Mouse (Mus musculus) Muller cell, postnatal 12 days (primary cell): ENCODE measurements around the gene Ano7.
A peak's percentile ranks its signal among the peaks of the same experiment; 100 is the strongest.

Experiments used
- DNase-seq: peaks from one replicate; pipeline ENCODE4 v3.0.0-alpha.2; 2015; ENCODE audit errors: inconsistent ontology term

Gene Ano7

DNA sequence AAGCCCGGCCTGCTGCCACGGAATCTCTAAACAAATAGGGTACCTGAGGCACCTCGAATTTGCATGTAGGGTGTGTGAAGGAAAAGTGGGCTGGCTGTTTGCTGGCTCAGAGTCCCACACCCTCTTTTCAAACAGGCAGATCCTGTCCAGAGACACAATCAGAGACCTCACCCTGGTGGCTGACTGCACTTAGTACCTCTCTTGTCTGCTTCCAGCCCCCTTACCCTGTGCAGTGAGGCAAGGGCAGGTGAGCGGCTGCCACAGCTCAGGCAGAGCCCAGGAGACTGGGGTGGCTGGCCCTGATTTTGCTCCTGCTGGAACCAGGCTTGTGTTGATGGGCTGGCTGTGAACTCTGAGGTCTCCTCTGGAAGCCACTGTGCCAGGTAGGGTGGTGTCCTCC is at the start of gene Ano7:
Gene Ano7 (plus strand): TSS at position 266 of the 400 bp plus-strand sequence.
- no peak for DNase-seq

DNA sequence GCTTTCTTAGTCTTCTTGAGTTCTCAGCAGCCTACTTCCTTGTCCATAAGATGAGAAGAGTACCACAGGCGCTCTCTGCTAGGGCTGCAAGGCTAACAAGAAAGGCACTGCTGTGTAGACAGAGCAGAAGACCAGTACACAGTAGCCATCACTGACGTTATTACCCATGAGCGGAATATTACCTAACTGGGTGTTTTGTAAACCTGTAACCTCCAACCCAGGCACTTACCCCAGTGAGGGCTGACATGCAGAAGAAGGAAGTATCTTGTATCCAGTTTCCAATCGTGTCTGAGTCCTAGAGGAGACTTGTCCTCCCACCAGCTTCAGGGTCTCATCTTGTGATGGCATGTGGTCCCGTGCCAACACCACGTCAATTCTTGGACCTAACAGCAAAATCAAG is 49.8 kb upstream of the Ano7 start:
- DNase-seq: no peak

DNA sequence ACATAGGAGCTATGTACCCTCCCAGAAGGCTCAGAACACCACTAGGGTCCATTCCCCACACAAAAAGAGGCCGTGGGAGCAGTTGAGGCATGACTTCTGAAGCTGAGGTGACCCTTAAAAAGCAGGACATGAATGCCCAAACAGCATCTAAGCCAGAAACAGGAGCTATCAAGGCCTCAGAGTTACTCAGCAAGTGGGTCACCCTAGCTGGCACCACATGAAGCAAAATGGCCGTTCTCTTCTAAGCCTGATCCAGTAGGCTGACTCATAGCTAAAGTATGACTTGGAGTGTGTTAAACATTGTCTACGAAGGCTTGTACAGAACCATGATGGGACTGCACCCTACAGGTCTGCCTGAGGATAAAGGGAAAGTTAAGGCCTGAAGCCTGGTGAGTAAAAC is 47.3 kb upstream of the Ano7 start:
- DNase-seq: peak; percentile 74

DNA sequence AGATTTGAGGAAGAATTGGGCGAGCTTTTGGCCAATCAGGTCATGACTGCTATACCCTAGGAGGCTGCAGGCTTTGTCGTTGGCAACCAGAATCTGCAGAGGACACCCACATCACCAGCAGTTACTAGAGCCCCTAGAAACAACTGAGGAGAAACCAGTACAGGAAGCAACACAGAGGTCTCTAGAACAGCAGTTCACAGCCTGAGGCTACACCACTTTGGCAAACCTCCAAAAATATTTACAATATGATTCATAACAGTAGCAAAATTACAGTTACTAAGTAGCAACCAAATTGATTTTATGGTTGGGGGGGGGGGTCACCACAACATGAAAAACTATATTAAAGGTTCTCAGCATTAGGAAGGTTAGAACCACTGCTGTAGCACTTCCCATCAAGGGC is 39.1 kb upstream of the Ano7 start:
- DNase-seq: peak; percentile 46

DNA sequence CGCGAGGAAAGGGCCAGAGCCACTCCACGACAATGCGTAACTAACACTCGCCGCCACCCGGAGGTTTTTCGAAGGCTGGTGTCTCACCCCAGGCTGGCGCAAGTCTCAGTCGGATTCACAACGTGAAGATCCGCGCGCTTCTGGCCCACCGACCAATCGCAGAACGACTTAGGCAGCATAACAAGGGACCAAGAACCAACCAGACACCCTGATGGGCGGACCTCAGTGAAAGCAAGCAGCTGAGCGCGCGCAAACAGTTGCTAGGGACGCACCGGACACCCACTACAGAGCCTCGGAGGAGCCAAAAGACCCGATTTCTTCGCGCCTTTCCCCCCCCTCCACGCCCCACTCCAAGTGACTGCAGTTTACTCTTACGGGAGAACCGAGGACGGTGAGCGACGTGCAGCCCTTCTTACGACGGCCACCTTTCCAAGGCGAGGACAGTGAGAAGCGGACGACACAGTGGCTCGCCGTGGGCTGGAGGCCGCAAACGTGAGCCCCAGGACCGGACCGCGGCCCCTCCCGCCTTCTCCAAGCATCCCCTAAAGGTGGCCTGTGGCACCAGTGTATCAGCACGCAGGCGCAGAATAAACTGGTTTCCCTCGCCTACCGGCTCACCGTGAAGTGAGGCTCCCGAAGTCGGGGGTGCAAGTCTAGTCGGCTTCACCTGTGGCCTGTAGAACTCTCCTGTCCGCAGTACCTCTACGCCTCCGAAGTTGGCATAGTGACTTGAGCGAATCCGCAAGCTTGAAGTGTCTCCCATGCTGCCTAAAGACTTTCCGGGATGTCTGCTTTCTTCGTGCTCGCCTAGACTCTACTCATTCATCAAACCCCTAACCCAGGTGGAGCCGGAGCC is 30.9 kb upstream of the Ano7 start, which contains the start of the genes Ppp1r7 and Pask:
Gene Ppp1r7 (plus strand): TSS at position 207 of the 856 bp plus-strand sequence.
Gene Pask (minus strand): TSS at position 835 of the 856 bp plus-strand sequence.
- peak; percentile 95 for DNase-seq

DNA sequence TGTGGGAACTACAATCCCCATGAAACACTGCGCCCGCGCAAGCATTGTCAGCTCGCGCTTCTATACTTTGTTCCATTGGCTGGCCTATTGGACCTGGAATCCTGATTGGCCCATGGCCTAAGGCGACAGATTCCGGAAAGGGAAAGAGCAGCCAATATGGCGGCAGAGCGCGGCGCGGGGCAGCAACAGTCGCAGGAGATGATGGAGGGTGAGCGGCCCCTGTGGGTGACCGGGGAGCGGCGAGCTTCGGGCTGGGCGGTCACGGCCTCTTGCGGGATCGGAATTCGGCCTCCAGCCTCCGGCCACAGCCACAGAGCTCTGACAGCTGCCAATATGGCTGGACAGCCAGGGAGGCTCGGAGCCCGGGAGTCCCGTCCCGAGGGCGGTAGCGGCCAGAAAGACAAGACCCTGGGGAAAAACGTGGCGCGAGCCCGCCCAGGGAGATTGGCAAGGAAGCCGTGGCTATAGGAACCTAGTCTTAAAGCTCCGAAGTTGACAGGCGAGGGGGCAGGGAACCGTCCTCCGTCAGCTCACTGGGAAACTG is 30.2 kb upstream of the Ano7 start:
- peak; percentile 97 for DNase-seq

DNA sequence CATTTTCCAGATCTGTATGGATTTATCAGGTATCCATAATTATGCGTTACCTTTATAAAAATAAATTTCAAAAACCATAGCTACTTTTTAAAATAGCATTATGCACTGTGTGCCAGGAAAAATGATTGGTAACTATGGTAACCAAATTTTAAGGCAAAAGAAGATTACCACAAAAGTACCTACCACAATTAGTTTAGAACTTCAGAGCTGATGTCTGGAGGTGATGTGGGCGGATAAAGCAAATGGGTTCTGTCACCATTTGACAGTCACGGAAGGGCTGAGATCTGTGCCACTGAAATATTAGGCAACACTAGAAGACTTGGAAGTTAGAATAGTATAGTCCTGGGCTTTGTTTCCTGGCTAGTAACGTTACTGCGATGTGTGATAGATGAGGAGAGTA is 26.6 kb upstream of the Ano7 start:
- no peak for DNase-seq

DNA sequence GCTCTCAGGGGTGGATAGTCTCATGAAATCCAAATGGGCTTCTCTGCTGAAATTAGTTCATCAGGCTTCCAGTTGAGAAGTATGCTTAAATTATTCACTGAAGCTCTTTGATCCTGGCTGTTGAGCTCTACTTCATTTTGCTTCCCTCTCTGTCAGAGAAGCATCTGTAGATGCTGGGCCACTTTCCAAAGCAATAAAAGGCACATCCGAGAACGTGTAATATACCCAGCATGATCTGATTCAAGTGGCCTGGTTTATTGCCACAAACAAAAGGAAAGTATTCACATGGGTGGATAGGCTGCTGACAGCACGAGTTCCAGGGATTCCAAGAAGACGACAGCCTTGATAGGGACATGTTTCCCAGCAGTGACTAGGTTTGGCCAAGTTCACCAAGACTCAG is 24.0 kb upstream of the Ano7 start:
- DNase-seq: peak; percentile 69

DNA sequence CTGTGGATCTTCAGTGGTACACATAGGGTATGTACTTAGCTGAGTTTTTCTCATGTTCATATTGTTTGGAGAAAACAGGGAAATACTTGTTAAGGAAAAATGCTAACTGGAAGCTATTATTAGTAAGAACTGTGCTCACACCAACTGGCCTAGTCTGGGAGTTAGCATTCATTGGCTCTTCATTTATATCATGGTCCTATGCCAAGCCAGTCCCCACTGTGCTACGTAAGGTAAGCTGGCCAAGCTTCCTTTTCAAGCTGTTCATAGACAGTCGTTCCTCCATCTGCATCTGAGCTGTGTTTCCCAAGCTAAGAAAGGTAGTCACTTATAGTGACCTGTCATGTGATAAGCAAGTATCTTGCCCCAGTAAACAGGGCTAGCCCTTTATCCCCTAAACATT is 21.0 kb upstream of the Ano7 start:
- no peak for DNase-seq

DNA sequence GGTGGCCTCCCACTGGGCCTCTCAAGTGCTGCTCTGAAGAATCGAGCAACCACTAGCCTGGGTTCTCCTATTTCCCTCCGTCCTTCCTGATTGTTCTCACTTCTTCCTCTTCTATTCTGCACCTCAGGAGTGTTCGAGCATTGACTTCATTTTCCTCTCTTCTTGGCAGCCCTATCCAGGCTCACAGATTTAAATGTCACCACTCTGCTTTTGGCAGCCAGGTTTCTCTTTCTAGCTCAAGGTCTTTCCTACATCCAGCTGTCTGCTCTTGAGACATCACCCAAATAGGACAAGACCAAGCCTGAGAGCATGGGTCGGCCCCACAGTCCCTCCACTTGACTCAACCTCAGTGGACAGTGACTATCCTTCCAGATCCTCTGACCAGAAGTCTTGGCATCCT is 11.1 kb upstream of the Ano7 start:
- no peak for DNase-seq

DNA sequence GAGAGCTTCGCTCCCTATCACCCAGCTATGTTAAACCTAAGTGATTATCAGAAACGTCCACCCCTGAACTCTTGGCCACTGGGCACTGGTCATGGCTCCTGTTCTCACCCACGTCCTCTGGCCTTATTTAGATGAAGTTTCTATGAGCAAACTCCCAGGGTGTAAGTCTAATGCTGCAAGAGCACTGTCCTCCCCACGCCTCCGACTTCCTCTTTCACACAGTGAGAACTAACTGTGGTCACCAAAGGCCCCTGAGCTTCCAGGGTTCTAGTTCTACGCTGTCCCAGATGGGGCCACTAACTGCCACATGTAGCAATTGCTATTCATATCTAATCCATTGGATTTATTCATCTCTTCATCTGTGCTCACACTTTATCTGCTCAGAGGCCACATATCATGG is 8.1 kb upstream of the Ano7 start:
- no peak for DNase-seq

DNA sequence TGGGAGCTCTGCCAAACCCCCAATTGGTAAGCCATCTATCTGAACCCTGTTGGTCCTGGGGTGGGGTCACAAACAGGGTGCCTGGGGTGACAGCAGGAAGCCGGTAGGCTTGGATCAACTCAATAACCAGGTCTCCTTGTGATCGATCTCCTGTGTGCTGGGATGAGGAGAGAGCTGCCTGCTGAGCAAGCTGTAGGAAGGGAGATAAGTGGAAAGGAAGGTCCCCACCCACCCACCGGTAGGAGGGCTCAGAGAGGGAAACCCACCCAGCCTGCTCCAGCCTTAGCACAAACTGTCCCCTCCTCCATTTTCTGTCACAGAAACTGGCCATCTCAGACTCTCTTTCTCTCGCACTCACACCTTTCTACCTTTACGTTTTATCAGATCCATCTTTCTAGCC is 3.6 kb downstream of the Ano7 start:
- DNase-seq: no peak

DNA sequence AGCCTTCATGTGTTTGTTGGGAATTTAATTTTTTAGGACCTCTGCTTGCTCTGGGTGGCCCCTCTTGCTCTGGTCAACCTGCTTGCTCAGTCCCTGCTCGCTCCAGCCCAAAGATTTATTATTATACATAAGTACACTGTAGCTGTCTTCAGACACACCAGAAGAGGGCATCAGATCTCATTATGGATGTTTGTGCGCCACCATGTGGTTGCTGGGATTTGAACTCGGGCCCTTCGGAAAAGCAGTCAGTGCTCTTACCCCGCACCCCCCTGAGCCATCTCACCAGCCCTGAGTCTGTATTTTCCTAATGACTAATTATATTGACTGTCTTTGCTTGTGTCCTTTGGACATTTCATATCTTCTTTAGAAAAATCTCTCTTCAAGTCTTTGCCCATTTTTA is 5.4 kb downstream of the Ano7 start:
- DNase-seq: no peak

DNA sequence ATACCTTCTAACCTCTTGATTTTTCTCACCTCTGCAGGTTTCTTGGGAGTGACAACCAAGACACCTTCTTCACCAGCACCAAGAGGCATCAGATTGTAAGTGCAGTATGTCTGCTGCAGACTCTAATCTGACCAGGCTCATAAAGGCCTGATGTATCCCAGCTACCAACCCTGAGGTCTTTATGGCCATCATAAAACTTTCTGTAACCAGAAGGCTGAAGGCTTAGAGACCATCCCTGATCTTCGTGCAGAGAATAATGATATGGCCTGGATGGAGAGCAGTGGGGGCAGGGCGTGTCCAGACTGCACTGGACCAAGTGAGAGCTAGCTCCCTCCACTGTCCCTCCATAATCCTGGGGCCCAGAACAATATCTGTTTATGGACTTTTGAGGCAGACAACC is 13.5 kb downstream of the Ano7 start:
- DNase-seq: no peak

DNA sequence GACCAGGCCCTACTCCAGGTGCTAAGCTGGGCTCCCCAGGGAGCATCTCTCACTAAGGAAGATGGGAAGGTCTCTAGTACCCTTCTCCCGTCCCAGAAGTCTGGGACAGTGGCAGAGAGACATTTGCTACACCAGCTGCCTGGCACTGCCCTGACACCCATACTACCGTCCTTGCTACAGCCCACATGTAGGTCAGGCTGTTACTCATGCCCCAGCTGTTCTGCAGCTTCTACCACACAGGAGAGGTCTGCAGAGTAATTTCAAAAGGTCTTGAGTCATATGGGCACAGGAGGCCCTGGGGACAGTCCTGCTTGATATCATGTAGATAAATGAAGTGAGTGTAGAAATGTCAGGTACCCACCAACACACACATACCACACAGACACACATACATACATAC is 15.2 kb downstream of the Ano7 start:
- no peak for DNase-seq

DNA sequence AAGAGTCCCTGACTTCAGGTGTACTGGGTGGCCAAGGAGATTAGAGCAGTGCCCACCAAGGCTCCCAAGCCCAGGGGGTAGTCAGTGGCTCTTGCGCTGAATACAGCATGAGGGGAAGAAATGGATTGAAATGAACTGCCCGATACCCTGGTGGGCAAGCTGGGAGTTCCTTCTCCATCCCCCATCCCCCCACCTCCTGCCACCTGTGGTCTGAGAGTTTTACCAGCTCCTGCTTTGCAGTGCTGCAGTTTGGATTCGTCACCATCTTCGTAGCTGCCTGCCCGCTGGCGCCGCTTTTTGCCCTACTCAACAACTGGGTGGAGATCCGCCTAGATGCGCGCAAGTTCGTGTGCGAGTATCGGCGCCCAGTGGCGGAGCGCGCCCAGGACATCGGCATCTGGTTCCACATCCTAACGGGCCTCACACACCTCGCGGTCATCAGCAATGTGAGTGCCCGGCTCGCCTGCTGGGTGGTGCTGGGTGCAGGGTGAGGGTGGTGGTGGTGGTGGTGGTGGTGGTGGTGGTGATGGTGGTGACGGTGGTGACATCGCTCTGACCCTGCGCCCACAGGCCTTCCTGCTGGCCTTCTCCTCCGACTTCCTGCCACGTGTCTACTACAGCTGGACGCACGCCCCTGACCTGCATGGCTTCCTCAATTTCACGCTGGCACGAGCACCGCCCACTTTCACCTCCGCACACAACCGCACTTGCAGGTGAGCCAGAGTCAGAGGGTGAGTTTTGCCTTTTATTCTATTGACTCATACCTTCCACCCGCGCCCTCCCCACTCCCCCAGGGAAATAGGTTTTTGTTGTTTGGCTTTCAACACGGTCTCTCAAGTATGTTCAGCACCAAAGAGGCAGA is 27.7 kb downstream of the Ano7 start:
- peak; percentile 11 for DNase-seq

DNA sequence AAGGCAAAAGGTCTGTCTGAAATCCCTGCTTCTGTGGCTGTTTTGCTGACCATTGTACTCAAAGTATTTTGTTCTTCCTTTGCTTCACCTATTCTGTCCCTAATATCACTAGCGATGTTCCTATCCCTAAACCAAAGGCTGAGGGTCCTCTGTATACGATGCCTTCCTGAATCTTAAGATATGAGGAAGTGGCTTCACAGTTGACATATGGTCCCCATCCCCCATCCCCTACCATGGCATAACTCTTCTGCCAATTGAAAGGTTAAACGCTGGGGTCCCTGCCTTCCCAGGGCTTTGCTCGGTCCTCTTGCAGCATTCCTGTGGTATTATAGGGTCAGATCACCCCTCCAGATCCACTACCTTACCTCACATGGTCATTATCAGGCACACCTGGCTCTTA is 29.7 kb downstream of the Ano7 start:
- no peak for DNase-seq

DNA sequence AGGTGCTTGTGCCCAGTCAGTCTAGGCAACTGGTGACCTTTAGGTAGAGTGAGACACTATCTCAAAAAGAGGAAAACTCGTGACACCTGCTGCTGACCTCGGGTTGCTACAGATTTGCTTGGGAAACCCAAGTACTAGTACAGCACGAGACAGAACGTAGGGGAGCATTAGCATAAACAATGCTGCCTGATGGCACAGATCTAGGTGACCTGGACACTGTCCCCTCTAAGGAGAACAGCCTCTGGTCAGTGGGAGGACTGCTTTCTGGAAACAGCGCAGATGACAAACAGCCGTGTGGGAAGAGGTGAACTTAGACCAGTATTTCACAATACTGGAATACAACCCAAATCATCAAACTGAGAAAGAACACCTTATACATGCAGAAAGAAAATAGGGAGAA is 58.4 kb downstream of the Ano7 start:
- no peak for DNase-seq

DNA sequence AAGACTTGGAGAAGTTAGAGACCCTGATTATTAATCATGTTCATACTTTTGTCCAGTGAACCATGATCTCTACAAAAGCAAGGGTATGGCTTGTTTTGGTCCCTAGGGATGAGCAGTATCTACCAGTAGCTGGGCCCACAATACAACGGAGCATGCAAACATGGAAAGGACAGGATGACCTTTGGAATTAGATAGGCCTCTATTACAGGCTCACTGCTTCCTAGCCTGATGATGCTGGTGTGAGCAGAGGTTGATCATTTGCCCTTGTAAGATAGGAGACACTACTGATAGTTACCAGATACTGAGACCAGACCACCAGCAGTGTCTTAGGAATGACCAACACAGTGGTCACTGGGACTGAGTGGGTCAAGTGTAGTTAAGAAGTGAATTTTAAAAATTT is 65.6 kb downstream of the Ano7 start:
- DNase-seq: no peak

DNA sequence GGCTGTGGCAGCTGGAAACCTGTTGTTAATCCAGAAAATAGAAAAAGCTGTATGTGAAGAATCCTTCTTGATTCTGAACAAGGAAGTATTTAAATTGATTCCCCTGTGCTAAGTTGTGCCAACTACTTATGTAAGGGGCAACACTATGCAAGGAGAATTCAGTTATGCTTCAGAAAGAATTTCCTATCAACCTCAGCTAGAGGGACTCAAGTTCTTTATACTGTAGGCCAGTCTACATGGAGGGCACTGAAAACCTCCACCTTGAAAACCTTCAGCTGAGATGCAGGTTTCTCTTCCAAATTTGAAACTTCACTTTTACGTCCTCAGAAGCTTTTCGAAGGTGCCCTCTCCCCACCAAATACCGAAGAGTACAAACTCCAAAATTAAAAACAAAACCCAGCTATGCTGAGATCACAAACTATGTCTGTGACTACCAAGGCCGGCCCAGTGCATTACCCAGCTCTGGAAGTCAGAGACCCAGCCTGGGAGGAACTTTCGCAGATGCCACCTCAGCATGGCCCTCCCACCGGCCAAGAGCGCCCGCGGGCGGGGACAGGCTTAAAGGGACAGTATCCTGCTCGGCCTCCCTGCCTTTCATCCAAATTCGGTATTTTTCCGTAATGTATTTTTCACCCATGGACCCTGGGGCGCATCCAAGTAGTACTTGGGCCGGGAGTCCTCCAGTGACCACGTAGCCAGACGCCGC is 70.8 kb downstream of the Ano7 start:
- DNase-seq: peak; percentile 93

DNA sequence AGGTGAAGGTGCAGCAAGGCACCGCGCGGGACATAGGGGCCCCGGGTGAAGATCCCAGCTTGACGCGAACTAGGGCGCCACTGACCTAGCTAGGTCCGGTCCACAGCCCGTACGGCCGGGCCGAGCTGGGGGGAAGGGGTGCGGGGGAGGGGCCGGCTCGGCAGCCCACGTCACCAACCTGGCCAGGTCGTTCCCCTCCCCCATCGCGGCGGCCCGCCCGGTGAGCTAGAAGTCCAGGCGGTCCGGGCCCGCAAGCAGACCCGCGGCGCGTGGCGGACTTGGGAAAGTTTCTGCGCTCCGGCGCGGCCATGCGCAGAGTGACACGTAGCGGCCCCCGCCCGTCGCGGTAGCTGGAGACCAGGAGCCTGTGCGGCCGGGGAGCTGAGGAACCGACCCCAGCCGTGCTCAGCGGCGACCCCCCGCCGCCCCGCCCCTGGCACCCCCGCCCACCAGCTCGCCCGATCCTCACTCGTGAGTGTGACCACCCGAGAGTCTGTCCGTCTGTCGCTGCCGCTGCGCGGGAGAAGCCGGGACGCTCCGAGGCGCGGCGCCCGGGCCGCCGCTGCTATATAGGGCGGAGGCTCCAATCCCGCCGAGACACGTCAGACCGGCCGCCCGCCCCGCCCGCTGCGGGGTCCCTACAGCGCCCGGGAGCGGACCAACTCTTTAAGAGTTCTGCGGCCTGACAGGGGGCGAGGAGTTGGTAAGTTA is 71.5 kb downstream of the Ano7 start:
- DNase-seq: peak; percentile 90
